Mouse (Mus musculus) intestine, embryonic 14.5 days (tissue): ENCODE results near the gene Cib2. TPM values are rescaled to one million over a fixed set of nuclear protein-coding genes. Genes with fewer than 3 reads are reported as not detected.

Source experiments
- ATAC-seq: fragments of 200-750 bp; cut with Nextera tagmentation; replicated peaks from 2 replicates; pipeline ENCODE4 v1.8.0; 2017; ENCODE audit warnings: low read depth, moderate number of reproducible peaks, moderate TSS enrichment, moderate library complexity; ENCODE audit not compliant: low FRiP score, low TSS enrichment
- DNase-seq: peaks from one replicate; pipeline ENCODE4 v3.0.0-alpha.2; 2018; ENCODE audit warnings: low spot score
- H3K27ac ChIP-seq: fragments of 300-500 bp; sonication (generic); 2 replicates; pipeline ENCODE4 v1.5.1; 2014; ENCODE audit warnings: low read depth, mild to moderate bottlenecking, control low read depth
- H3K27me3 ChIP-seq: fragments of 300-500 bp; sonication (generic); replicated peaks from 2 replicates; pipeline ENCODE4 v1.6.1; 2014; ENCODE audit warnings: low read length, control low read depth; ENCODE audit not compliant: control insufficient read depth, insufficient read depth
- H3K36me3 ChIP-seq: fragments of 300-500 bp; sonication (generic); 2 replicates; pipeline ENCODE4 v1.6.1; 2014; ENCODE audit warnings: low read length, control low read depth; ENCODE audit not compliant: control insufficient read depth, insufficient read depth
- H3K4me1 ChIP-seq: fragments of 300-500 bp; sonication (generic); replicated peaks from 2 replicates; pipeline ENCODE4 v1.6.1; 2014; ENCODE audit warnings: low read length, control low read depth, mixed read lengths; ENCODE audit not compliant: control insufficient read depth, insufficient read depth
- H3K4me2 ChIP-seq: fragments of 300-500 bp; sonication (generic); 2 replicates; pipeline ENCODE4 v1.6.1; 2014; ENCODE audit warnings: low read length
- H3K4me3 ChIP-seq: fragments of 300-500 bp; sonication (generic); 2 replicates; pipeline ENCODE4 v1.5.1; 2014; ENCODE audit warnings: low read depth, low read length, control low read depth, mixed read lengths
- H3K9ac ChIP-seq: fragments of 300-500 bp; sonication (generic); 2 replicates; pipeline ENCODE4 v1.6.1; 2014; ENCODE audit warnings: mild to moderate bottlenecking, low read length
- H3K9me3 ChIP-seq: fragments of 300-500 bp; sonication (generic); 2 replicates; pipeline ENCODE4 v1.6.1; 2016; ENCODE audit warnings: low read length, control low read depth; ENCODE audit not compliant: control insufficient read depth
- WGBS: fragments of 180-500 bp; shearing (Covaris S2); extraction: QIAGEN DNeasy Blood & Tissue Kit; methylation state at CpG from one replicate; pipeline ENCODE4 v1.1.7; 2014; 5-methylcytosine and 5-hydroxymethylcytosine counted together
- polyA plus RNA-seq: library from polyadenylated mRNA; unstranded; fragments of >200 nt; fragmentation: Nextera tagmentation; extraction: Ambion mirVana; gene quantifications from 2 replicates; pipeline ENCODE4 v1.2.1, GENCODE M21; 2014

Cib2 gene
- polyA plus RNA-seq, 1 experiment from 2014 or later: 15.3 TPM

- Histone ChIP-seq H3K27me3 (no peaks in the 10 kb centered on the region), H3K36me3 (no peaks in the 10 kb centered on the region), H3K4me3 (no peak overlapping the region), H3K4me1 (no peaks in the 10 kb centered on the region), H3K9me3 (no peaks in the 10 kb centered on the region), H3K27ac (no peak overlapping the region), H3K4me2 (no peak overlapping the region), H3K9ac (no peak overlapping the region)
- ATAC-seq: no peak
- 78% methylated on average over 7 of the region's 7 CpGs for WGBS
- DNase-seq: no peak
These were observed 32.3 kb downstream of the Cib2 start for GRCm38 (mm10) chr9:54527694-54528093.

DNA sequence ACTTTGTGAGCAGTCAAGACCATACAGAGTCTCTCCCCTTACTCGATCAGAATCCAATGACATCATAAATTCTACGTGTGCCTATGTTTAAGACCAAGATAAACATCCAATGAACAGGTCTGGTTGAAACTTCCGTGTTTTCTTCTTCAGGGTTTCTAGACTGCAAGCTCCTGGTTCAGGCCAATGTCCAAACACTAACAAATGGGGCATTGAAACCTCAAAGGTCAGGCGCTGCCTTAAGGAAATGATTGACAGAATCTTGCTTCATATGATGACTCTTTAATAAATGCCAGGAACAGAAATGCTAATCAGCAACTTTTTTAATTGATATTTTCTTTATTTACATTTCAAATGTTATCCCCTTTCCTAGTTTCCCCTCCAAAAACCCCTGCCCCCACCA is 39.7 kb downstream of the Cib2 start:
- H3K9ac ChIP-seq: no peak overlapping the region
- H3K36me3 ChIP-seq: no peaks in the 10 kb centered on the region
- H3K27me3 ChIP-seq: no peaks in the 10 kb centered on the region
- H3K4me2 ChIP-seq: no peak overlapping the region
- no peaks in the 10 kb centered on the region for H3K4me1 ChIP-seq
- no peak for ATAC-seq
- H3K9me3 ChIP-seq: no peaks in the 10 kb centered on the region
- no peak overlapping the region for H3K27ac ChIP-seq
- DNase-seq: no peak
- H3K4me3 ChIP-seq: no peak overlapping the region
- 58% methylated on average over 4 of the region's 4 CpGs for WGBS

GRCm38 (mm10) chr9:54518921-54519320 is 41.1 kb downstream of the Cib2 start:
- no peak for ATAC-seq
- Histone ChIP-seq H3K4me2 (no peak overlapping the region), H3K4me3 (no peak overlapping the region), H3K27me3 (no peaks in the 10 kb centered on the region), H3K36me3 (no peaks in the 10 kb centered on the region), H3K9ac (no peak overlapping the region), H3K27ac (no peak overlapping the region), H3K4me1 (no peaks in the 10 kb centered on the region), H3K9me3 (no peaks in the 10 kb centered on the region)
- no peak for DNase-seq
- 64% methylated on average over 7 of the region's 7 CpGs for WGBS

DNA sequence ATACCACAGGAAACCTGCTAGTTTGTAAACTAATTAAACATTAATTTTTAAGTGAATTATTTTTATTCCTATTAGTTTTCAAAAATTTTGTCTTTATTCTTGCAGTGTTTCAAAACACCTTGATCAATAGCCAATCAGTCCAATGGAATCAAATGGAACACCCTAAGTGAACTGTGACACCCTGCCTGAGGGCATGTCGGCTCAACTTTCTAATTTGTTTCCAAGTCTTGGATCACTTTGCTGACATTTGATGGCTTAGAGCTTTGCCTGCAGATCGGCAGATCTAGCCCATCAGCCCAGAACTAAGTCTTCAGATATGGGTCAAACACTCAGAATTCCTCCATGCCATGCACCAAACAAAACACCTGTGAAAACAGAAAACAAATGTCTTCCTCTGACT is 44.0 kb downstream of the Cib2 start:
- H3K36me3 ChIP-seq: no peaks in the 10 kb centered on the region
- no peak overlapping the region for H3K9ac ChIP-seq
- no peak overlapping the region for H3K4me3 ChIP-seq
- no peak overlapping the region for H3K27ac ChIP-seq
- no peaks in the 10 kb centered on the region for H3K9me3 ChIP-seq
- WGBS: 85% methylated on average over 2 of the region's 2 CpGs
- DNase-seq (no peak), ATAC-seq (no peak)
- no peak overlapping the region for H3K4me2 ChIP-seq
- H3K27me3 ChIP-seq: no peaks in the 10 kb centered on the region
- H3K4me1 ChIP-seq: no peaks in the 10 kb centered on the region

DNA sequence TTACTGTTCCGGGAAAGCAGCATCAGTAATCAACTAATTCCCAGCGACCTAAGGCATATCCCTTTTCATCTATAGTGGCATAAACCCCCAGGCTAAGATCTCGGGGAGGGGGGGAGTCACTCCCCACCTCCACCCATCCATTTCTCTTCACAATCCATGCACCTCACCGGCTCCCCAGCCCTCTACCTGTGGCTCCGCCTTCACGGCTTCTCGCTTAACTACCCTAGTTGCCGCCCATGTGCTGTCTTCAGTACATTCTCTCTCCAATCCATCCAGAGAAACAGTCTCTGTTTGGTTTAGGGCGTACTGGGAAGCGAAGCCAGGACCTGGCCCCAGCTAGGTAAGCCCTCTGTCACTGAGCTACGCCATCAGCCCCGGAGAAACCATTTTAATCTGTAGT is 57.1 kb downstream of the Cib2 start:
- no peaks in the 10 kb centered on the region for H3K9me3 ChIP-seq
- no peak overlapping the region for H3K27ac ChIP-seq
- H3K4me1 ChIP-seq: no peaks in the 10 kb centered on the region; the same call in 1 of the 2 replicates
- 0 out of 2 replicates have a peak, but pooled peaks cover 8% of the 10 kb centered on the region for H3K27me3 ChIP-seq
- peak; percentile 52 for DNase-seq
- WGBS: 10% methylated on average over 12 of the region's 12 CpGs
- peak overlapping the region; percentile 93 for H3K4me2 ChIP-seq
- no peak for ATAC-seq
- no peaks in the 10 kb centered on the region for H3K36me3 ChIP-seq
- H3K4me3 ChIP-seq: no peak overlapping the region
- H3K9ac ChIP-seq: no peak overlapping the region

GRCm38 (mm10) chr9:54502111-54502495 is 57.9 kb downstream of the Cib2 start:
- Histone ChIP-seq H3K9me3 (no peaks in the 10 kb centered on the region), H3K9ac (no peak overlapping the region; the same call in 1 of the 2 replicates), H3K27ac (no peak overlapping the region), H3K27me3 (0 out of 2 replicates have a peak, but pooled peaks cover 8% of the 10 kb centered on the region), H3K4me1 (no peaks in the 10 kb centered on the region; the same call in 1 of the 2 replicates), H3K4me3 (peak overlapping the region; percentile 71), H3K4me2 (peak overlapping the region; percentile 93), H3K36me3 (no peaks in the 10 kb centered on the region)
- DNase-seq (no peak), ATAC-seq (no peak; the same call in 1 of the 2 replicates)
- 7% methylated on average over 13 of the region's 13 CpGs for WGBS

DNA sequence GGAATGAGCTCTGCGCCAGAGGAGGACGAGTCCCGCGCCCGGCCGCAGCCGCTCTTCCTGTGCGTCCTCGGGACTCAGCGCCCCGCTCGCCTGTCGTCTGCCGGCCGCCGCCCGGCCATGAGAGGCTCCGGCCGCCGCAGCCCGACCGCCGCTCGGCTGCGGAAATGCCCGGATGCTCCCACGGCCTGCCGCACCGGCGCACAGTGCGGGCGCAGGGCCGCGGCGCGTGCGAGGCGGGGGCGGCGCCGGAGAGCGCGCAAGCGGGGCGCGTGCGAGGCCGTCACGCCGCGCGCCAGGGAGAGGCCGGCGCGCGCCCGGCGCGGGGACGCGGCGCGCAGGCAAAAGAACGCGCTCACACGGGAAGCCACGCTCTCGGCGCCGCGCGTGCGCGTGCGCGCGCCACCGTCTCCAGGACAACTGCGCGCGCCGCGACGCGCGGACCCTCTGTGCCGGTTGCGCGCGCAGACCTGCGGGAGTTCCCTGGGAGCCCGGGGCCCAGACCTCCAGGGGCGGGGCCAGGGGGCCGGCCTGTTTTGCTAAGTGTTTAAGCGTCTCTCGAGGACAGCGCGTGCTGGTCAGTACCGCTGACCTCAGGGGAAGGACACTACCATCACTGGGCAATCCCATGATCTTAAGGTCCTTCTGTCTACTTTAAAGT is 58.4 kb downstream of the Cib2 start, which contains the start of gene Dmxl2:
Gene Dmxl2 (minus strand): TSS at position 174 of the 658 bp plus-strand sequence.
- ATAC-seq: peak; percentile 94
- peak within 1 kb of the TSS; percentile 93 for H3K4me2 ChIP-seq
- peak within 1 kb of the TSS; percentile 61 for H3K9ac ChIP-seq
- DNase-seq: peak; percentile 89
- WGBS: under 1% methylated on average over 68 of the region's 99 CpGs
- no peaks in the 10 kb centered on the region; the same call in 1 of the 2 replicates for H3K4me1 ChIP-seq
- H3K9me3 ChIP-seq: no peaks in the 10 kb centered on the region
- peak within 1 kb of the TSS; percentile 71 for H3K4me3 ChIP-seq
- 0 out of 2 replicates have a peak, but pooled peaks cover 8% of the 10 kb centered on the region for H3K27me3 ChIP-seq
- no peak within 1 kb of the TSS for H3K27ac ChIP-seq
- H3K36me3 ChIP-seq: no peaks in the 10 kb centered on the region

DNA sequence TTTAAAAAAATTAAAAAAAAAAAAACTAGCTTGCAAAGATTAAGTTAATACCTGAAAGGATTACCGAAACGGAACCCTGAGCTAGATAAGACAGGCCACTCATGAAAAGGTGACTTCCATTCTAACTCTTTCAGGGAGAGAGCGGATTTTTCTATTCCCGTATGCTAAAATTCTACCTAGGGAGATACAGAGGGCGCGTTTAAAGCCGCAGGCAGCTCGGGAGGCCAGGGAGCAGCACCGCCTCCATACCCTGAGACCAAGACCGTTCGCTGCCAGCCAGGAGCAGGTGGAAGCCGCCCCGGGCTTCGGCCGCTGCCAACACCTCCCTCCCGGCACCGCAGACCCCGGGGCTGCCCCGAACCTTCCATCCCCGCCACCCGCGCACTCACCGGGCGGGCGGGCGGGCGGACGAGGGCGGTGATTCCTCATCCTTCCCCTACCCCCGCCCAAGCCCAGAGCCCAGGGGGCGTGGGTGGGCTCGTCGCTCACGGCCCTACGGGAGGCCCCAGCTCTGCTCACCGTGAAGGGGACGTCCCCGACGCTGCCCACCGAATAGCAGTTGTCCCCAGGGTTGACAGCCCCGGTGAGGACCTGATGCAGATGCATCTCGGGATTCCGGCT is 59.1 kb downstream of the Cib2 start:
- peak overlapping the region; percentile 61 for H3K9ac ChIP-seq
- no peak for DNase-seq
- H3K4me1 ChIP-seq: no peaks in the 10 kb centered on the region; the same call in 1 of the 2 replicates
- peak overlapping the region; percentile 93 for H3K4me2 ChIP-seq
- H3K4me3 ChIP-seq: peak overlapping the region; percentile 71
- no peaks in the 10 kb centered on the region for H3K9me3 ChIP-seq
- under 1% methylated on average over 40 of the region's 43 CpGs for WGBS
- ATAC-seq: no peak; the same call in 1 of the 2 replicates
- H3K36me3 ChIP-seq: no peaks in the 10 kb centered on the region
- H3K27me3 ChIP-seq: 0 out of 2 replicates have a peak, but pooled peaks cover 8% of the 10 kb centered on the region
- no peak overlapping the region for H3K27ac ChIP-seq
